Mouse (Mus musculus): ENCODE data around the gene Gm13285. TPM values are rescaled to one million over a fixed set of nuclear protein-coding genes. Genes with fewer than 3 reads are reported as not detected.
A peak's percentile ranks its signal among the peaks of the same experiment; 100 is the strongest.
"Not testable (repeated sequence)": the region's sequence is repeated elsewhere in the genome, so short reads cannot be mapped to it uniquely, and the experiment has no call there.

Gene Gm13285
- total RNA-seq, 2 experiments from 2014 or later, result not detected

DNA sequence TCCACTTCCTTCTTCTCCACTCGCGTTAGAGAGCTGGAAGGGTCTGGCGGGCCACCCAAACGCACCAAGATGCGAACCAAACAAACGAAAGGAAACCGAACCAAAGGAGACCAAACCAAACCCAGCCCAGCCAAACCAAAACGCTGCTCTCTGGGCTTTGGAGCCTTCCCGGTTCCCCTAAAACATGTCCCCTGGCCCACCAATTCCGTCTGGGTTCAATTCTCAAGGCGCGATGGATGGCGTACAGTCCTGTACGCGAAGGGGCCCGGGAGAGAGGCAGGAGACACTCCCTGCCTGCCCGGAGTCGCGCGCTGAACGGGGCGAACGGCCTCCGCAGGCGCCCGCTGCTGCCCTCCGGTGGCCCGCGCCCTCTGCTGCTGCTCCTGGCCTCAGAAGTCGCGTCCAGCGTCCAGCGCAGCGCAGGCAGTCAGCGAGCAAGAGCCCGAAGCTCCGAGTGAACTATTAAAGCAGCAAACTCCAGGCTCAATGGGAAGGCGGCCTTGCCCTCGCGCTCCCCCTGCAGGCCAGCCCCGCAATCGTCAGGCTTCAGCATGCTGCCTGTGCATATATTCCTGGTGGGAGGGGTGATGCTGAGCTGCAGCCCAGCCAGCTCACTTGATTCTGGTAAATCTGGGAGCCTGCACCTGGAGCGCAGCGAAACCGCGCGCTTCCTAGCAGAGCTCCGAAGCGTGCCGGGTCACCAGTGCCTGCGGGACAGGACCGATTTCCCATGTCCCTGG lies 5.4 kb upstream of the Gm13285 start, which contains the start of gene Gm13275:
Gene Gm13275 (plus strand): TSS at position 552 of the 740 bp plus-strand sequence.
- ATAC-seq (replicated peaks; ENCODE audit: poor library complexity), result not testable (repeated sequence)

GRCm38 (mm10) chr4:88797097-88797496 lies 2.4 kb upstream of the Gm13285 start, which contains the start of gene Gm13279:
Gene Gm13279 (plus strand): TSS chr4:88797397.
- ATAC-seq (replicated peaks; ENCODE audit: poor library complexity), result not testable (repeated sequence)

GRCm38 (mm10) chr4:88802954-88803353 lies 3.5 kb downstream of the Gm13285 start, which contains the start of gene Gm13287:
Gene Gm13287 (plus strand): TSS chr4:88803254.
- ATAC-seq (replicated peaks; ENCODE audit: poor library complexity), result not testable (repeated sequence)

GRCm38 (mm10) chr4:88805231-88805630 lies 5.8 kb downstream of the Gm13285 start, which contains the start of gene Gm13288:
Gene Gm13288 (plus strand): TSS chr4:88805531.
- ATAC-seq (replicated peaks; ENCODE audit: poor library complexity), result not testable (repeated sequence)

DNA sequence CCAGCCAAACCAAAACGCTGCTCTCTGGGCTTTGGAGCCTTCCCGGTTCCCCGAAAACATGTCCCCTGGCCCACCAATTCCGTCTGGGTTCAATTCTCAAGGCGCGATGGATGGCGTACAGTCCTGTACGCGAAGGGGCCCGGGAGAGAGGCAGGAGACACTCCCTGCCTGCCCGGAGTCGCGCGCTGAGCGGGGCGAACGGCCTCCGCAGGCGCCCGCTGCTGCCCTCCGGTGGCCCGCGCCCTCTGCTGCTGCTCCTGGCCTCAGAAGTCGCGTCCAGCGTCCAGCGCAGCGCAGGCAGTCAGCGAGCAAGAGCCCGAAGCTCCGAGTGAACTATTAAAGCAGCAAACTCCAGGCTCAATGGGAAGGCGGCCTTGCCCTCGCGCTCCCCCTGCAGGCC lies 6.3 kb downstream of the Gm13285 start:
- ATAC-seq (replicated peaks; ENCODE audit: poor library complexity), result not testable (repeated sequence)

DNA sequence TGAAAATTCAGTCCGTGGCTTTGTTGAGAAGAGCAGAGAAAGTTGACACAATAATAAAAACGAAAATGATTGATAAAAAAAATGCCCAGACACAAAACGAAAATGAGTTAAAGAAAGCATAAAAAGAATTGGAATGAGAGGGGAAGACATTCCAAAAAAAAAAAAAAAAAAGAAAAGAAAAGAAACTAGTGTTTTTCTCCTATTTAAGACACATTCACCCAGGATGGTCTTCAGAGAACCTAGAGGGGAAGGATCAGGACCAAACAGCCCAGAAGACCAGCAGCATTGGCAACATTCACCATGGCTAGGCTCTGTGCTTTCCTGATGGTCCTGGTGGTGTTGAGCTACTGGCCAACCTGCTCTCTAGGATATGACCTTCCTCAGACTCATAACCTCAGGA lies 16.5 kb downstream of the Gm13285 start, which contains the start of gene Ifna7:
Gene Ifna7 (plus strand): TSS at position 301 of the 400 bp plus-strand sequence.
- ATAC-seq (replicated peaks; ENCODE audit: poor library complexity), result no peak

- no peak for ATAC-seq (replicated peaks; ENCODE audit: poor library complexity)
These were observed 20.2 kb downstream of the Gm13285 start, which contains the start of gene Ifna11 for GRCm38 (mm10) chr4:88819659-88820058. Gene Ifna11 (plus strand): TSS chr4:88819959.

GRCm38 (mm10) chr4:88822995-88823394 lies 23.5 kb downstream of the Gm13285 start:
- peak; percentile 66 for ATAC-seq (replicated peaks; ENCODE audit: poor library complexity)

- ATAC-seq (replicated peaks; ENCODE audit: poor library complexity), result not testable (repeated sequence)
These were observed 27.7 kb downstream of the Gm13285 start, which contains the start of gene Ifna6 for GRCm38 (mm10) chr4:88827116-88827515. Gene Ifna6 (plus strand): TSS chr4:88827416.

GRCm38 (mm10) chr4:88830523-88830922 lies 31.1 kb downstream of the Gm13285 start:
- peak; percentile 64 for ATAC-seq (replicated peaks; ENCODE audit: poor library complexity)

- ATAC-seq (replicated peaks; ENCODE audit: poor library complexity), result not testable (repeated sequence)
These were observed 35.8 kb downstream of the Gm13285 start, which contains the start of gene Ifna5 for GRCm38 (mm10) chr4:88835225-88835624. Gene Ifna5 (plus strand): TSS chr4:88835525.

- peak; percentile 65 for ATAC-seq (replicated peaks; ENCODE audit: poor library complexity)
These were observed 39.4 kb downstream of the Gm13285 start for GRCm38 (mm10) chr4:88838828-88839227.

- ATAC-seq (replicated peaks; ENCODE audit: poor library complexity), result peak; percentile 46; the same call in 1 of the 2 replicates
These were observed 40.6 kb downstream of the Gm13285 start for GRCm38 (mm10) chr4:88840058-88840457.

DNA sequence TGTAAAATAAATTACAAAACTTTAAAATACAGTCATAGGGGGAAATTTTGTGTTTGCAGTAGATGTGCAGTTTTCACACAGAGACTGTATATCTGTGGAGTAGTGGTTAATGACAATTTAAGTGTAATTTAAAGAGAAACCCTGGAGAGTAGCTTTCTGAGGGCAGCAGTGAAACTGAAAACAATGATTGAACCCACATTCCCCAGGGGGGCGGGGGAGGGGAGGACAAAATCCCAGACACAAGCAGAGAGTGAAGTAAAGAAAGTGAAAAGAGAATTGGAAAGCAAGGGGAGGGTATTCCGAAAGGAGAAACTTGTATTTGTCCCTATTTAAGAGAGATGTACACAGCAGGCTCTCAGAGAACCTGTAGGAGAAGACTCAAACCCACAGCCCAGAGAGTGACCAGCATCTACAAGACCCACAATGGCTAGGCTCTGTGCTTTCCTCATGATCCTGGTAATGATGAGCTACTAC lies 42.0 kb downstream of the Gm13285 start, which contains the start of gene Ifna4:
Gene Ifna4 (plus strand): TSS at position 424 of the 474 bp plus-strand sequence.
- no peak for ATAC-seq (replicated peaks; ENCODE audit: poor library complexity)

DNA sequence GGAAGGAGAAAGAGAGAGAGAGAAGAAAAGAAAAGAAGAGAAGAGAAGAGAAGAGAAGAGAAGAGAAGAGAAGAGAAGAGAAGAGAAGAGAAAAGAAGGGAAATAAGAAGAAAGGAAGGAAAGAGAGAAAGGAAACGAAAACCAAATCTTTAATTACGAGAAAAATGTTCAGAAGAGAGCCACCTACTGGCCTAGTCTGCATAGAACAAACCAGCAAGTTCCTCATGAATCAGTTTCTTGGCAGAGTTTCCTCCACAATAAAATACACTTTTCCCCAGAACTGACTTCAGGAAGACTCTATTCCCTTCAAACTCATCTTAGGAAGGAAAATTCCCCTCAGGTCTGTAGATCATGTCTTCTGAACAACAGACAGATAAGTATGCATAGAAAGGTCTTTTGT lies 45.9 kb downstream of the Gm13285 start:
- ATAC-seq (replicated peaks; ENCODE audit: poor library complexity), result no peak

DNA sequence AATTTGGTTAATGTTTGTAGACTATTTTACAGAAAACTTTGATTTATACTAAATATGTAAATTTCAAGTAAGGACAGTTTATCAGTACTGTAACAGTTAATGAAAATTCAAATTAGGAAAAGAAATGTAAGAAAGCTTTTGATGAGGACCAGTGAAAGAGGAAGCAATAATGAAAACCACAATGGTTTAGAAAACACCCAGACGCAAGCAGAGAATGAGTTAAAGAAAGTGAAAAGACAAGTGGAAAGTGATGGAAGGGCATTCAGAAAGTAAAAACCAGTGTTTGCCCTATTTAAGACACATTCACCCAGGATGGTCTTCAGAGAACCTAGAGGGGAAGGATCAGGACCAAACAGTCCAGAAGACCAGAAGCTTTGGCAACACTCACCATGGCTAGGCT lies 50.2 kb downstream of the Gm13285 start, which contains the start of gene Ifna1:
Gene Ifna1 (plus strand): TSS at position 390 of the 400 bp plus-strand sequence.
- ATAC-seq (replicated peaks; ENCODE audit: poor library complexity), result peak; percentile 64

Other genes starting within 250 kb of the Gm13285 start
Only the 30 nearest of the 31 such genes appear.
- gene Ifna14, start 227.9 kb upstream of the Gm13285 start, total RNA-seq (2015), result not detected in 2 replicates
- not detected in 2 replicates for gene Ifna14, start 227.9 kb upstream of the Gm13285 start, total RNA-seq (2017)
- gene Ifna9, start 207.3 kb upstream of the Gm13285 start, total RNA-seq (2015), result not detected in 2 replicates
- not detected in 2 replicates for gene Ifna9, start 207.3 kb upstream of the Gm13285 start, total RNA-seq (2017)
- gene Ifna12, start 196.3 kb upstream of the Gm13285 start, total RNA-seq (2015), result not detected in 2 replicates
- gene Ifna12, start 196.3 kb upstream of the Gm13285 start, total RNA-seq (2017), result not detected in 2 replicates
- gene C87499, start 165.3 kb upstream of the Gm13285 start, total RNA-seq (2015), result not detected in 2 replicates
- not detected in 2 replicates for gene C87499, start 165.3 kb upstream of the Gm13285 start, total RNA-seq (2017)
- gene Ifna13, start 155.2 kb upstream of the Gm13285 start, total RNA-seq (2015), result not detected in 2 replicates
- 0.20 and 0.29 TPM in 2 replicates for gene Ifna13, start 155.2 kb upstream of the Gm13285 start, total RNA-seq (2017)
- gene Ifna16, start 122.7 kb upstream of the Gm13285 start, total RNA-seq (2015), result not detected in 2 replicates
- gene Ifna16, start 122.7 kb upstream of the Gm13285 start, total RNA-seq (2017), result not detected in 2 replicates
- not detected in 2 replicates for gene Ifna2, start 115.8 kb upstream of the Gm13285 start, total RNA-seq (2015)
- not detected in 2 replicates for gene Ifna2, start 115.8 kb upstream of the Gm13285 start, total RNA-seq (2017)
- gene Ifnab, start 108.3 kb upstream of the Gm13285 start, total RNA-seq (2015), result not detected in 2 replicates
- not detected in 2 replicates for gene Ifnab, start 108.3 kb upstream of the Gm13285 start, total RNA-seq (2017)
- gene Gm26566, start 77.9 kb upstream of the Gm13285 start, total RNA-seq (2015), result 0.56 TPM in 1 of 2 replicates, not detected in the other
- gene Gm26566, start 77.9 kb upstream of the Gm13285 start, total RNA-seq (2017), result 1.2 and 1.5 TPM in 2 replicates
- gene Klhl9, start 77.2 kb upstream of the Gm13285 start, total RNA-seq (2015), result 48.8 and 49.8 TPM in 2 replicates
- gene Klhl9, start 77.2 kb upstream of the Gm13285 start, total RNA-seq (2017), result 70.2 and 85.6 TPM in 2 replicates
- not detected in 2 replicates for gene Gm13271, start 44.8 kb upstream of the Gm13285 start, total RNA-seq (2015)
- not detected in 2 replicates for gene Gm13271, start 44.8 kb upstream of the Gm13285 start, total RNA-seq (2017)
- gene Gm13283, start 39.5 kb upstream of the Gm13285 start, total RNA-seq (2015), result not detected in 2 replicates
- gene Gm13283, start 39.5 kb upstream of the Gm13285 start, total RNA-seq (2017), result 0.67 and 0.68 TPM in 2 replicates
- not detected in 2 replicates for gene Gm13290, start 25.8 kb upstream of the Gm13285 start, total RNA-seq (2015)
- not detected in 2 replicates for gene Gm13290, start 25.8 kb upstream of the Gm13285 start, total RNA-seq (2017)
- not detected in 2 replicates for gene Gm13289, start 22.7 kb upstream of the Gm13285 start, total RNA-seq (2015)
- not detected in 2 replicates for gene Gm13289, start 22.7 kb upstream of the Gm13285 start, total RNA-seq (2017)
- gene Gm13272, start 19.8 kb upstream of the Gm13285 start, total RNA-seq (2015), result 0.49 TPM in 1 of 2 replicates, not detected in the other
- gene Gm13272, start 19.8 kb upstream of the Gm13285 start, total RNA-seq (2017), result not detected in 2 replicates
- gene Ifnz, start 17.5 kb upstream of the Gm13285 start, total RNA-seq (2015), result 0.25 TPM in 1 of 2 replicates, not detected in the other
- gene Ifnz, start 17.5 kb upstream of the Gm13285 start, total RNA-seq (2017), result not detected in 2 replicates
- gene Gm13276, start 14.0 kb upstream of the Gm13285 start, total RNA-seq (2015), result not detected in 2 replicates
- gene Gm13276, start 14.0 kb upstream of the Gm13285 start, total RNA-seq (2017), result not detected in 2 replicates
- gene Gm13277, start 11.0 kb upstream of the Gm13285 start, total RNA-seq (2015), result not detected in 2 replicates
- gene Gm13277, start 11.0 kb upstream of the Gm13285 start, total RNA-seq (2017), result not detected in 2 replicates
- gene Gm13278, start 8.1 kb upstream of the Gm13285 start, total RNA-seq (2015), result not detected in 2 replicates
- not detected in 2 replicates for gene Gm13278, start 8.1 kb upstream of the Gm13285 start, total RNA-seq (2017)
- not detected in 2 replicates for gene Gm13275, start 5.2 kb upstream of the Gm13285 start, total RNA-seq (2015)
- gene Gm13275, start 5.2 kb upstream of the Gm13285 start, total RNA-seq (2017), result not detected in 2 replicates
- gene Gm13279, start 2.3 kb upstream of the Gm13285 start, total RNA-seq (2015), result not detected in 2 replicates
- not detected in 2 replicates for gene Gm13279, start 2.3 kb upstream of the Gm13285 start, total RNA-seq (2017)
- not detected in 2 replicates for gene Gm13287, start 3.6 kb downstream of the Gm13285 start, total RNA-seq (2015)
- not detected in 2 replicates for gene Gm13287, start 3.6 kb downstream of the Gm13285 start, total RNA-seq (2017)
- gene Gm13288, start 5.9 kb downstream of the Gm13285 start, total RNA-seq (2015), result 0.07 TPM in 1 of 2 replicates, not detected in the other
- 0.07 and 0.12 TPM in 2 replicates for gene Gm13288, start 5.9 kb downstream of the Gm13285 start, total RNA-seq (2017)
- gene Ifna7, start 16.6 kb downstream of the Gm13285 start, total RNA-seq (2015), result not detected in 2 replicates
- gene Ifna7, start 16.6 kb downstream of the Gm13285 start, total RNA-seq (2017), result not detected in 2 replicates
- gene Ifna11, start 20.3 kb downstream of the Gm13285 start, total RNA-seq (2015), result not detected in 2 replicates
- gene Ifna11, start 20.3 kb downstream of the Gm13285 start, total RNA-seq (2017), result not detected in 2 replicates
- not detected in 2 replicates for gene Ifna6, start 27.8 kb downstream of the Gm13285 start, total RNA-seq (2015)
- gene Ifna6, start 27.8 kb downstream of the Gm13285 start, total RNA-seq (2017), result not detected in 2 replicates
- gene Ifna5, start 35.9 kb downstream of the Gm13285 start, total RNA-seq (2015), result not detected in 2 replicates
- not detected in 2 replicates for gene Ifna5, start 35.9 kb downstream of the Gm13285 start, total RNA-seq (2017)
- not detected in 2 replicates for gene Ifna4, start 42.2 kb downstream of the Gm13285 start, total RNA-seq (2015)
- gene Ifna4, start 42.2 kb downstream of the Gm13285 start, total RNA-seq (2017), result not detected in 2 replicates
- gene Ifna1, start 50.4 kb downstream of the Gm13285 start, total RNA-seq (2015), result not detected in 2 replicates
- gene Ifna1, start 50.4 kb downstream of the Gm13285 start, total RNA-seq (2017), result not detected in 2 replicates
- not detected in 2 replicates for gene Ifne, start 80.5 kb downstream of the Gm13285 start, total RNA-seq (2015)
- gene Ifne, start 80.5 kb downstream of the Gm13285 start, total RNA-seq (2017), result not detected in 2 replicates